Mouse (Mus musculus): Measurements from ENCODE around the gene Mrpl3.

DNA sequence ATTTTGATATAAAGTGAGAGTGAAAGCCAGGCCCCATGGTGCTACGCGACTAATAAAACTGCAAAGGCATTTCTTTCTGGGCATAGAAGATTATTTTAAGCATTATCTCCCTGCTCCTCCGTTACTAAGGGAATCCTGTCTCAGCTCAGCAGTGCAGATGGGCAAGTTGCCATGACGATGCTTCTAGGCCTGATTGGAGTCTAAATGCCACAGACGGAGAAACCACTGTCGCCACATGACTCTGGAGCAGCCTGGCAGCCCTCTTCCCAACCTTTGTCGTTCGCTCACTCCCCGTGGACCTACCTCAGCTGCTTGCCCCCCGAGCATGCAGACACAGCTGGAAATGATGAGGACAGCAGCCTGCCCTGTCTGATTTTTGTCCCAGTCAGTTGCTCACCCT lies 4.7 kb upstream of the Mrpl3 start:
- TF ChIP-seq CTCF (IDR thresholded peaks at IDR 0.05; ENCODE audit: borderline replicate concordance, extremely low read depth, insufficient read depth, insufficient read length) (no peak), POLR2A (IDR thresholded peaks at IDR 0.05; ENCODE audit: borderline replicate concordance, extremely low read depth, insufficient read depth, insufficient read length, poor library complexity, severe bottlenecking) (no peak)
